Mouse (Mus musculus) neural tube, embryonic 14.5 days (tissue): ENCODE results near the gene Tenm1. TPM values are rescaled to one million over a fixed set of nuclear protein-coding genes. Genes with fewer than 3 reads are reported as not detected.

ENCODE experiments used
- ATAC-seq: fragments of 200-750 bp; cut with Nextera tagmentation; 2 replicates; pipeline ENCODE4 v1.8.0; 2017; ENCODE audit warnings: low read depth, mild to moderate bottlenecking, moderate TSS enrichment, moderate library complexity
- H3K27ac ChIP-seq: fragments of 300-500 bp; sonication (generic); 2 replicates; pipeline ENCODE4 v1.5.1; 2014; ENCODE audit warnings: low read depth, mild to moderate bottlenecking, control low read depth, low read length, moderate library complexity, mixed read lengths
- H3K27me3 ChIP-seq: fragments of 300-500 bp; sonication (generic); 2 replicates; pipeline ENCODE4 v1.6.1; 2014; ENCODE audit warnings: low read length; ENCODE audit not compliant: control insufficient read depth, insufficient read depth
- H3K36me3 ChIP-seq: fragments of 300-500 bp; sonication (generic); 2 replicates; pipeline ENCODE4 v1.6.1; 2014; ENCODE audit warnings: low read length, mixed read lengths; ENCODE audit not compliant: control insufficient read depth, insufficient read depth
- H3K4me1 ChIP-seq: fragments of 300-500 bp; sonication (generic); 2 replicates; pipeline ENCODE4 v1.6.1; 2014; ENCODE audit warnings: low read length; ENCODE audit not compliant: control insufficient read depth, insufficient read depth
- H3K4me2 ChIP-seq: fragments of 300-500 bp; sonication (generic); 2 replicates; pipeline ENCODE4 v1.6.1; 2014; ENCODE audit warnings: mild to moderate bottlenecking, low read depth, low read length, control low read depth
- H3K4me3 ChIP-seq: fragments of 300-500 bp; sonication (generic); 2 replicates; pipeline ENCODE4 v1.5.1; 2014; ENCODE audit warnings: low read depth, low read length, control low read depth, mixed read lengths
- H3K9ac ChIP-seq: fragments of 300-500 bp; sonication (generic); replicated peaks from 2 replicates; pipeline ENCODE4 v1.6.1; 2014; ENCODE audit warnings: low read depth, mild to moderate bottlenecking, control low read depth, low read length, mixed read lengths
- H3K9me3 ChIP-seq: fragments of 300-500 bp; sonication (generic); 2 replicates; pipeline ENCODE4 v1.6.1; 2016; ENCODE audit warnings: low read length; ENCODE audit not compliant: control insufficient read depth
- WGBS: fragments of 180-500 bp; shearing (Covaris S2); extraction: QIAGEN DNeasy Blood & Tissue Kit; methylation state at CpG from one replicate; pipeline ENCODE4 v1.1.7; 2014; 5-methylcytosine and 5-hydroxymethylcytosine counted together
- polyA plus RNA-seq: library from polyadenylated mRNA; unstranded; fragments of >200 nt; fragmentation: Nextera tagmentation; extraction: Ambion mirVana; gene quantifications from 2 replicates; pipeline ENCODE4 v1.2.1, GENCODE M21; 2014

Gene Tenm1
- polyA plus RNA-seq, 1 experiment from 2014 or later = 37.0 TPM

- Histone ChIP-seq H3K27ac (no peak overlapping the region), H3K9me3 (no peaks in the 10 kb centered on the region), H3K27me3 (no peaks in the 10 kb centered on the region), H3K4me1 (no peaks in the 10 kb centered on the region), H3K4me3 (no peak overlapping the region), H3K4me2 (no peak overlapping the region), H3K9ac (no peak overlapping the region), H3K36me3 (no peaks in the 10 kb centered on the region)
- 67% methylated on average over 1 of the region's 1 CpGs for WGBS
- ATAC-seq = no peak
Measured at GRCm38 (mm10) chrX:43372526-43372925, 56.4 kb downstream of the Tenm1 start.

GRCm38 (mm10) chrX:43319351-43319750, 109.6 kb downstream of the Tenm1 start:
- no peak overlapping the region for H3K9ac ChIP-seq
- H3K9me3 ChIP-seq = no peaks in the 10 kb centered on the region
- no peak overlapping the region for H3K4me3 ChIP-seq
- H3K4me2 ChIP-seq = no peak overlapping the region
- 77% methylated on average over 1 of the region's 1 CpGs for WGBS
- H3K27ac ChIP-seq = no peak overlapping the region
- H3K27me3 ChIP-seq = no peaks in the 10 kb centered on the region
- H3K36me3 ChIP-seq = no peaks in the 10 kb centered on the region
- no peaks in the 10 kb centered on the region for H3K4me1 ChIP-seq
- ATAC-seq = no peak

- Histone ChIP-seq H3K9ac (no peak overlapping the region), H3K36me3 (no peaks in the 10 kb centered on the region), H3K4me1 (no peaks in the 10 kb centered on the region), H3K9me3 (no peaks in the 10 kb centered on the region), H3K4me3 (no peak overlapping the region), H3K27ac (no peak overlapping the region), H3K4me2 (no peak overlapping the region), H3K27me3 (no peaks in the 10 kb centered on the region)
- no peak for ATAC-seq
- WGBS = 83% methylated on average over 3 of the region's 3 CpGs
Measured at GRCm38 (mm10) chrX:43317801-43318520, 111.0 kb downstream of the Tenm1 start.

- ATAC-seq = no peak
- Histone ChIP-seq H3K27me3 (no peaks in the 10 kb centered on the region), H3K9me3 (no peaks in the 10 kb centered on the region), H3K27ac (no peak overlapping the region), H3K4me2 (no peak overlapping the region), H3K4me1 (no peaks in the 10 kb centered on the region), H3K36me3 (no peaks in the 10 kb centered on the region), H3K9ac (no peak overlapping the region), H3K4me3 (no peak overlapping the region)
- WGBS = 70% methylated on average over 4 of the region's 4 CpGs
Measured at GRCm38 (mm10) chrX:43235844-43236243, 193.1 kb downstream of the Tenm1 start.

GRCm38 (mm10) chrX:43205003-43205402, 223.9 kb downstream of the Tenm1 start:
- Histone ChIP-seq H3K36me3 (no peaks in the 10 kb centered on the region), H3K27me3 (no peaks in the 10 kb centered on the region), H3K9ac (no peak overlapping the region), H3K4me2 (no peak overlapping the region), H3K9me3 (no peaks in the 10 kb centered on the region), H3K4me3 (no peak overlapping the region), H3K27ac (no peak overlapping the region), H3K4me1 (no peaks in the 10 kb centered on the region)
- ATAC-seq = no peak
- WGBS = 94% methylated on average over 3 of the region's 3 CpGs

- WGBS = 84% methylated on average over 5 of the region's 5 CpGs
- Histone ChIP-seq H3K4me2 (no peak overlapping the region), H3K27me3 (no peaks in the 10 kb centered on the region), H3K27ac (no peak overlapping the region), H3K9ac (no peak overlapping the region), H3K36me3 (no peaks in the 10 kb centered on the region), H3K4me1 (no peaks in the 10 kb centered on the region), H3K9me3 (no peaks in the 10 kb centered on the region), H3K4me3 (no peak overlapping the region)
- no peak for ATAC-seq
Measured at GRCm38 (mm10) chrX:43202249-43202783, 226.6 kb downstream of the Tenm1 start.

- H3K4me3 ChIP-seq = no peak overlapping the region
Measured at GRCm38 (mm10) chrX:43182975-43183374, 246.0 kb downstream of the Tenm1 start.

GRCm38 (mm10) chrX:43151561-43151960, 277.4 kb downstream of the Tenm1 start:
- Histone ChIP-seq H3K36me3 (no peaks in the 10 kb centered on the region), H3K4me2 (no peak overlapping the region), H3K27me3 (no peaks in the 10 kb centered on the region), H3K4me1 (no peaks in the 10 kb centered on the region), H3K9me3 (no peaks in the 10 kb centered on the region), H3K27ac (no peak overlapping the region), H3K4me3 (no peak overlapping the region), H3K9ac (no peak overlapping the region)
- no peak for ATAC-seq
- 76% methylated on average over 3 of the region's 3 CpGs for WGBS

More at GRCm38 (mm10) chrX:43182975-43183374, 246.0 kb downstream of the Tenm1 start:
- no peak overlapping the region for H3K27ac ChIP-seq
- H3K27me3 ChIP-seq = no peaks in the 10 kb centered on the region
- no peak overlapping the region for H3K9ac ChIP-seq
- WGBS = 95% methylated on average over 1 of the region's 1 CpGs
- ATAC-seq = no peak
- no peaks in the 10 kb centered on the region for H3K36me3 ChIP-seq
- no peak overlapping the region for H3K4me2 ChIP-seq
- no peaks in the 10 kb centered on the region for H3K9me3 ChIP-seq
- no peaks in the 10 kb centered on the region for H3K4me1 ChIP-seq

- no peak overlapping the region for H3K4me2 ChIP-seq
- WGBS = 50% methylated on average over 2 of the region's 2 CpGs
- ATAC-seq = no peak
- H3K4me1 ChIP-seq = no peaks in the 10 kb centered on the region
- H3K9me3 ChIP-seq = no peaks in the 10 kb centered on the region
- H3K27me3 ChIP-seq = no peaks in the 10 kb centered on the region
- no peak overlapping the region for H3K9ac ChIP-seq
- no peak overlapping the region for H3K27ac ChIP-seq
- no peaks in the 10 kb centered on the region for H3K36me3 ChIP-seq
- no peak overlapping the region for H3K4me3 ChIP-seq
Measured at GRCm38 (mm10) chrX:43129696-43130095, 299.2 kb downstream of the Tenm1 start.
